Mouse (Mus musculus) intestine, postnatal 0 days (tissue): ENCODE results near the gene Usp36. TPM values are rescaled to one million over a fixed set of nuclear protein-coding genes. Genes with fewer than 3 reads are reported as not detected.
A peak's percentile ranks its signal among the peaks of the same experiment; 100 is the strongest.

Experiments
- ATAC-seq: fragments of 200-750 bp; cut with Nextera tagmentation; 2 replicates; pipeline ENCODE4 v1.8.0; 2017; ENCODE audit warnings: mild to moderate bottlenecking, moderate TSS enrichment, moderate library complexity
- H3K27ac ChIP-seq: fragments of 300-500 bp; sonication (generic); 2 replicates; pipeline ENCODE4 v1.5.1; 2014; ENCODE audit warnings: mild to moderate bottlenecking, low read depth, low read length, moderate library complexity
- H3K27me3 ChIP-seq: fragments of 300-500 bp; sonication (generic); replicated peaks from 2 replicates; pipeline ENCODE4 v1.6.1; 2014; ENCODE audit warnings: low read length, mixed read lengths; ENCODE audit not compliant: control insufficient read depth, insufficient read depth
- H3K36me3 ChIP-seq: fragments of 300-500 bp; sonication (generic); 2 replicates; pipeline ENCODE4 v1.6.1; 2014; ENCODE audit warnings: mild to moderate bottlenecking, moderate library complexity; ENCODE audit not compliant: control insufficient read depth, insufficient read depth
- H3K4me1 ChIP-seq: fragments of 300-500 bp; sonication (generic); replicated peaks from 2 replicates; pipeline ENCODE4 v1.6.1; 2014; ENCODE audit warnings: antibody characterized with exemption, low read length, mixed read lengths; ENCODE audit not compliant: control insufficient read depth, insufficient read depth
- H3K4me2 ChIP-seq: fragments of 300-500 bp; sonication (generic); replicated peaks from 2 replicates; pipeline ENCODE4 v1.6.1; 2014; ENCODE audit warnings: low read depth, mild to moderate bottlenecking, moderate library complexity
- H3K4me3 ChIP-seq: fragments of 300-500 bp; sonication (generic); 2 replicates; pipeline ENCODE4 v1.5.1; 2014; ENCODE audit warnings: low read depth, low read length
- H3K9ac ChIP-seq: fragments of 300-500 bp; sonication (generic); 2 replicates; pipeline ENCODE4 v1.6.1; 2014; ENCODE audit warnings: mild to moderate bottlenecking, low read depth, low read length
- H3K9me3 ChIP-seq: fragments of 300-500 bp; sonication (generic); 2 replicates; pipeline ENCODE4 v1.6.1; 2016; ENCODE audit warnings: mixed run types; ENCODE audit not compliant: control insufficient read depth
- CTCF ChIP-seq: sonication (generic); IDR thresholded peaks from 2 replicates; pipeline ENCODE4 v1.5.1; 2016; ENCODE audit warnings: low read depth, mild to moderate bottlenecking, control low read depth, antibody characterized with exemption, moderate library complexity
- WGBS: fragments of 180-500 bp; shearing (Covaris S2); extraction: QIAGEN DNeasy Blood & Tissue Kit; methylation state at CpG from one replicate; pipeline ENCODE4 v1.1.7; 2014; 5-methylcytosine and 5-hydroxymethylcytosine counted together
- polyA plus RNA-seq: library from polyadenylated mRNA; unstranded; fragments of >200 nt; fragmentation: Nextera tagmentation; extraction: Ambion mirVana; gene quantifications from 2 replicates; pipeline ENCODE4 v1.2.1, GENCODE M21; 2015

Usp36 gene
- polyA plus RNA-seq, 1 experiment from 2014 or later = 6.0 TPM

GRCm38 (mm10) chr11:118216468-118216867 lies 73.6 kb downstream of the Usp36 start:
- 56% methylated on average over 6 of the region's 6 CpGs for WGBS
- no peak overlapping the region for H3K4me2 ChIP-seq
- no peak for ATAC-seq
- no peak overlapping the region for H3K9ac ChIP-seq
- no peak for TF ChIP-seq CTCF
- H3K27ac ChIP-seq = peak overlapping the region; percentile 15
- no peaks in the 10 kb centered on the region for H3K27me3 ChIP-seq
- H3K4me3 ChIP-seq = no peak overlapping the region
- no peaks in the 10 kb centered on the region for H3K9me3 ChIP-seq
- H3K4me1 ChIP-seq = 0 out of 2 replicates have a peak, but pooled peaks cover 9% of the 10 kb centered on the region
- H3K36me3 ChIP-seq = no peaks in the 10 kb centered on the region; the same call in 1 of the 2 replicates

GRCm38 (mm10) chr11:118215928-118216458 lies 74.1 kb downstream of the Usp36 start:
- Histone ChIP-seq H3K36me3 (no peaks in the 10 kb centered on the region; the same call in 1 of the 2 replicates), H3K4me1 (peaks cover 9% of the 10 kb centered on the region; the same call in 1 of the 2 replicates), H3K27ac (peak overlapping the region; percentile 15), H3K4me3 (no peak overlapping the region), H3K27me3 (no peaks in the 10 kb centered on the region), H3K9me3 (no peaks in the 10 kb centered on the region), H3K9ac (no peak overlapping the region), H3K4me2 (no peak overlapping the region)
- ATAC-seq = peak; percentile 55; the same call in 1 of the 2 replicates
- WGBS = 43% methylated on average over 5 of the region's 5 CpGs
- no peak for TF ChIP-seq CTCF

- Histone ChIP-seq H3K36me3 (no peaks in the 10 kb centered on the region; the same call in 1 of the 2 replicates), H3K9me3 (no peaks in the 10 kb centered on the region), H3K4me1 (peaks cover 17% of the 10 kb centered on the region), H3K27me3 (no peaks in the 10 kb centered on the region), H3K27ac (peak overlapping the region; percentile 60; the same call in 1 of the 2 replicates), H3K4me2 (0 out of 2 replicates have a peak overlapping the region, but pooled peaks have one; percentile 9), H3K9ac (no peak overlapping the region), H3K4me3 (no peak overlapping the region)
- no peak for TF ChIP-seq CTCF
- ATAC-seq = peak; percentile 48
- 37% methylated on average over 7 of the region's 7 CpGs for WGBS
These were observed 77.4 kb downstream of the Usp36 start for GRCm38 (mm10) chr11:118212636-118213112.

GRCm38 (mm10) chr11:118211749-118212635 lies 78.1 kb downstream of the Usp36 start:
- Histone ChIP-seq H3K9ac (no peak overlapping the region), H3K27ac (peak overlapping the region; percentile 60), H3K9me3 (no peaks in the 10 kb centered on the region), H3K4me3 (no peak overlapping the region), H3K4me1 (peaks cover 15% of the 10 kb centered on the region), H3K36me3 (no peaks in the 10 kb centered on the region), H3K4me2 (no peak overlapping the region), H3K27me3 (no peaks in the 10 kb centered on the region)
- 34% methylated on average over 10 of the region's 10 CpGs for WGBS
- no peak for TF ChIP-seq CTCF
- ATAC-seq = peak; percentile 15; the same call in 1 of the 2 replicates

GRCm38 (mm10) chr11:118210962-118211361 lies 79.1 kb downstream of the Usp36 start:
- ATAC-seq = peak; percentile 50; the same call in 1 of the 2 replicates
- H3K36me3 ChIP-seq = no peaks in the 10 kb centered on the region
- 0 out of 2 replicates have a peak overlapping the region, but pooled peaks have one; percentile 31 for H3K9ac ChIP-seq
- TF ChIP-seq CTCF = no peak
- WGBS = 50% methylated on average over 5 of the region's 5 CpGs
- H3K4me2 ChIP-seq = no peak overlapping the region; the same call in 1 of the 2 replicates
- no peaks in the 10 kb centered on the region for H3K27me3 ChIP-seq
- no peak overlapping the region for H3K4me3 ChIP-seq
- peaks cover 15% of the 10 kb centered on the region for H3K4me1 ChIP-seq
- H3K27ac ChIP-seq = peak overlapping the region; percentile 60
- no peaks in the 10 kb centered on the region for H3K9me3 ChIP-seq

GRCm38 (mm10) chr11:118210116-118210515 lies 79.9 kb downstream of the Usp36 start:
- peaks cover 15% of the 10 kb centered on the region for H3K4me1 ChIP-seq
- 0 out of 2 replicates have a peak overlapping the region, but pooled peaks have one; percentile 15 for H3K27ac ChIP-seq

More at GRCm38 (mm10) chr11:118210116-118210515, 79.9 kb downstream of the Usp36 start:
- H3K9me3 ChIP-seq = no peaks in the 10 kb centered on the region
- H3K4me3 ChIP-seq = no peak overlapping the region
- no peak for ATAC-seq
- no peaks in the 10 kb centered on the region for H3K36me3 ChIP-seq
- no peaks in the 10 kb centered on the region for H3K27me3 ChIP-seq
- WGBS = 88% methylated on average over 4 of the region's 4 CpGs
- no peak overlapping the region for H3K9ac ChIP-seq
- TF ChIP-seq CTCF = no peak
- H3K4me2 ChIP-seq = no peak overlapping the region

Other genes with a start within 250 kb of the Usp36 start
- gene Dnah17, start 159.6 kb downstream of the Usp36 start, polyA plus RNA-seq = 0.03 and 0.05 TPM in 2 replicates
- 9.5 and 10.9 TPM in 2 replicates for gene Cyth1, start 41.7 kb downstream of the Usp36 start, polyA plus RNA-seq
- 0.12 TPM in 2 replicates for gene Cep295nl, start 52.3 kb upstream of the Usp36 start, polyA plus RNA-seq
- 38.9 TPM in 2 replicates for gene Timp2, start 65.5 kb upstream of the Usp36 start, polyA plus RNA-seq
- 348 and 382 TPM in 2 replicates for gene Lgals3bp, start 111.8 kb upstream of the Usp36 start, polyA plus RNA-seq
- 35.0 and 36.1 TPM in 2 replicates for gene Cant1, start 128.8 kb upstream of the Usp36 start, polyA plus RNA-seq
- gene C1qtnf1, start 138.0 kb upstream of the Usp36 start, polyA plus RNA-seq = 5.2 and 6.1 TPM in 2 replicates
- gene Engase, start 186.6 kb upstream of the Usp36 start, polyA plus RNA-seq = 11.3 and 11.7 TPM in 2 replicates